Mouse (Mus musculus): ENCODE data around the gene Tmem179b.

Tmem179b gene

GRCm38 (mm10) chr19:8774086-8774835, at the start of gene Tmem179b:
Gene Tmem179b, minus strand, starts transcription at chr19:8774467.
- DNase-seq = peak; percentile 98

DNA sequence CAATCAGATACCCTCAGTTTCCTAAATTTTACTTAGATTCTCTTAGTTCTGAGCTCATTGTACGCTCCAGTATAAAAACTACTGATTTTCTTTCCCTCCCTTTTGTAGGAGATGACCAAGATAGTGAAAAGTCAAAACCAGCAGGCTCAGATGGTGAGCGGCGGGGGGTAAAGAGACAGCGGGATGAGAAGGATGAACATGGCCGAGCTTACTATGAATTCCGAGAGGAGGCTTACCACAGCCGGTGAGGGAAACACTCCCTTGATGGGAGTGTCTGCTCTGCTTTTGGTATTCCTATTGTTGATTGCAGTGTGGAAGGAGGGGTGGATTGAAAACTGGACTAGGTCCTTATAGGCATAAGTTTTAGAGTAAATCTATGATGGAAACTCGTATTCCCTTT, 48.4 kb upstream of the Tmem179b start:
- no peak for DNase-seq

GRCm38 (mm10) chr19:8821146-8821545, 46.9 kb upstream of the Tmem179b start:
- no peak for DNase-seq

GRCm38 (mm10) chr19:8820424-8820956, 46.2 kb upstream of the Tmem179b start:
- no peak for DNase-seq

GRCm38 (mm10) chr19:8819596-8820423, 45.5 kb upstream of the Tmem179b start, which contains the start of gene Hnrnpul2:
Gene Hnrnpul2, plus strand, starts transcription at chr19:8820010.
- peak; percentile 98 for DNase-seq

DNA sequence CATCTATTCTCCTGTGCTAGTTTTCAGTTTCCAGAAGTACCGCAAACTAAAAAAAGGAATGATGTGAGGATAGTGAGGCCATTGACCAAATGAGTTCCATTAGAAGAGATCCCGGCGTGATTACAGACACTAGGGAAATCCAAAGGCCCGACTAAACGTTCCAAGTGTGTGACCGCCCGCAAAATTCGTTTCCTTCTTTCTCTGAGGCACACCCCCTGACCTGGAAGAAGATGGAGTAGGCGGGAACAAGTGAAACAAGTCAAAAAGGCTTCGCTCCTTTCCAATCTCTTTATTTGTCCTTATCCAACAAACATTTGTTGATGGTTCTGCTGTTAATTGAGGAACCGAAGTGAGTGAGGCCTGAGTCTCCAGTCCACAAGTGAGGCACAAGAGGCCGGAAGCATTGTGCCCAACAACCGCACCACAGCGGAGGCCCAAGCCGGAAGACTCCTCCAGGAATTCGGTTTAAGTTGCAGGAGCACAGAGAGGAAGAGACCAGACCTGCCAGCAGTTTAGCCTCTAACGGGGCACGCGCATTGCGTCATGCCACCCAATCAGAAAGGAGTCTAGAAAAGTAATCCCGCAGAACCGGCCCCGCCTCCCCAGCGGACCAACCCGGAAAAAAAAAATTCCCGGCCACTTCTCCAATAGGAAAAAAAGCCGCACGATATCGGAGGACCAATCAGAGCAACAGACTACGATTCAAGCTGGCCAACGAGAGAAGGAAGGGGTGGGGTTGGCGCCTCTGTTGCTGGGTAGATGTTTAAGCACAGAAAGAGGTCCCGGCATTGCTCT, 44.7 kb upstream of the Tmem179b start, which contains the start of gene Ttc9c:
TSS of gene Ttc9c (minus strand) at position 533 of the 795 bp plus-strand sequence.
- peak; percentile 96 for DNase-seq

- no peak for DNase-seq
Measured at GRCm38 (mm10) chr19:8818301-8818798, 44.1 kb upstream of the Tmem179b start.

DNA sequence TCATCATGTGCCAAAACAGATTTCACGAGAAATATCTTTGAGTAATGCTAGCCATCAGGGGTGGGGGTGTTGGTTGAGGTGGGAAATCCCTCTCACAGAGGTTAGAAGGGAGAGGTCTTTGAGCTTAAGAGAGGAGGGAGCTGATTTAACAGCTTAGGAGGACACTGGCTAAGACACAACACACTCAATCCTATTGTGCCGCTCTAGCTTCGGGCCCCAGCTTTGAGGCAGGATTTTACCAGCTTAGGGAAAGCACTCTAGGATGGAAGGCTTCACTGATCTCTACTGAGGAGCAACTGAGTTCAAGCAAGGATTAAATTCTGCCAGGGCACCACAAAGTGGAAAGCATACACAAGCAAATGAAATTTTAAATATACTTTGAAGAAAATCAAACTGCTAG, 42.7 kb upstream of the Tmem179b start:
- no peak for DNase-seq

DNA sequence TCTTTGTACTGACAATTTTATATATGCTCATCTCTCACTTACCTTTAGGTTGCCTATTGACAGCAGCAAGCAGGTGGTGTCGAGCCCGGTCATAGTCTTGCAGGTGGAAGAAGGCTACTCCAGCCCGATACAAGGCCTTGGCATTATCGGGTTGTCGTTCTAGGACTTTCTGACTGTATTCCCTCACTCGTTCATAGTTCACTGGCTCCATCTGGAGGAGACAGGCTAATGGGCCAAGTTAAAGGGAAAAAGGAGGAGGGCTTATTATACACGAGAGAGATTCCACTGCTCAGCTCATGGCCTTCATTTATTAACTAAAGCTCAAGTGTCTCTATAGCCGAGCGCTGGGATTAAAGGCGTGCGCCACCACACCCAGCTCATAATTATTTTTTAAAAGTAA, 41.5 kb upstream of the Tmem179b start:
- DNase-seq = no peak

- DNase-seq = no peak
Measured at GRCm38 (mm10) chr19:8806810-8807209, 32.5 kb upstream of the Tmem179b start.

GRCm38 (mm10) chr19:8803879-8804660, 29.8 kb upstream of the Tmem179b start:
- no peak for DNase-seq

DNA sequence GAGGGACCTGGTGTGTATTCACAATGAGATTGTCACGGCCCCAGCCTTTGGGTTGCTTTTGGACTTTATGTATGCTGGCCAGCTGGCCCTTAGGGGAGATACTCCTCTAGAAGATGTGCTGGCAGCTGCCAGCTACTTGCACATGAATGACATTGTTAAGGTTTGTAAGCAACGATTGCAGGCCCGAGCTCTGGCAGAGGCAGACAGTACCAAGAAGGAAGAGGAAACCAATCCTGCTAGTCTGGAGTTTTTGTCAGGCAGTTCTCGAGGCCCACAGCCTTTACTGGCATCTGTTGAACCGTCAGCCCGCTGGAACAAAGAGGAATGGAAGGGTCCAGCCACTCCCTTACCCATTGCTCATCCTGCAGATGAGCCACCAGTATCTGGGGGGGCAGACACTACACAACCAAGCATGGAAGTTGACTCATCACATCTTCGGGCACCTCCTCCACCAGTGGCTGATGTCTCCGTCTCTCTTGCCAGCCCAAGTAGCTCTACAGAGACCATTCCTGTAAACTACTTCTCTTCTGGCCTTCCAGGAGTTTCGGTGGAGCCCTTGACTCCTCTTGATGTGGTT, 29.0 kb upstream of the Tmem179b start:
- DNase-seq = no peak

- peak; percentile 91 for DNase-seq
Measured at GRCm38 (mm10) chr19:8802130-8802821, 28.0 kb upstream of the Tmem179b start, which contains the start of gene Zbtb3. Gene Zbtb3, plus strand, starts transcription at chr19:8802555.

GRCm38 (mm10) chr19:8798947-8799315, 24.7 kb upstream of the Tmem179b start:
- no peak for DNase-seq

- DNase-seq = peak; percentile 91
Measured at GRCm38 (mm10) chr19:8798264-8798946, 24.1 kb upstream of the Tmem179b start, which contains the start of gene Polr2g. Gene Polr2g, minus strand, starts transcription at chr19:8798577.

DNA sequence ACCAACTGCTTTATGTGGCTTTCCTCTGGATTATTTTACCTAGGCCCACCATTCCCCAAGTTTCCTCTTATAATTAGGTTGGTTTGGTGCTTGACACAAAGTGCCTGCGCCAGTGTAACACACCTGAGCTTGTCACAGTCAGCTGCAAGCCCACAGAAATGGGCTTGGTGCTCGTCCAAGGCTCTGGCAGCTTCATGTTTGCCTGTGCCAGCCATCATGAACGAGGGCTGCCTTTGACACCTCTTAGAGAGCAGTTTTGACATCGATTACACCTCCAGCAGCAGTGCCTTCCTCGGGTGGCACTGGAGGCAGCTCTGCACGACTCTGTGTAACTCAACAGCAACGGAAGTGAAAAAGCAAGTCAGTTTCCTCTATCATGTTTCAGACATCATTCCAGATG, 15.9 kb upstream of the Tmem179b start:
- DNase-seq = no peak

- DNase-seq = no peak
Measured at GRCm38 (mm10) chr19:8789171-8789570, 14.9 kb upstream of the Tmem179b start.

GRCm38 (mm10) chr19:8788521-8788920, 14.3 kb upstream of the Tmem179b start:
- no peak for DNase-seq

DNA sequence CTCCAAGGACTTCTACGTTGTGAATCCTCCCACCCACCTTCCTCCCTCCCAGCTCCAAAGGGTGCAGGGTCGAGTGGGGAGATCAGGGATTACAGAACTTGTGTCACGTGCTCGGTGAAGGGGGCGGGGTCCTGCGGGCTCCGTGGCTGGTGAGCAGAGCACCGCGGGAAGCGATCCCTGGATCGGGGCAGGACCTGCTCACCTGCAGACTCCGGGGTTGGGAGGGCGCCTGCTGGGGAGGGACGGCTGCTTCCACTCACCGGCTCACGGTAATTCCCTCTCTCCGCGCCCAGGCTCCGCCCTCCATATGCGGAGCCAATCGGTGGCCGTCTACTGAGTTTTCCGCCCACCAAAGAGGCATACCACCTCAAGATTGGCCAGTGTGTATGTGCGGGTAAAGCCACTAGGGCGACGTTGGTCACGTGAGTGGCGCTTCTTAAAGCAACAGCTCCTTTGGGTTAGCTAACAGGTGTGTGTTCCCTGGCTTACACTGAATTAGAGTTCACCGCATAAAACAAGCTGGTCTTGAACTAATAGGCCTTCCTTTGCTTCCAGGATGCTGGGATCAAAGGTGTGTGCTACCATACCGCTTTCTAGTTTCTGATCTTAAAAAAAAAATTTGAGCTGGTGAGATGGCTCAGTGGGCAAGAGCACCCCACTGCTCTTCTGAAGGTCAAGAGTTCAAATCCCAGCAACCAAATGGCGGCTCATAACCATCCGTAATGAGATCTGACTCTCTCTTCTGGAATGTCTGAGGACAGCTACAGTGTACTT, 11.9 kb upstream of the Tmem179b start, which contains the start of gene Taf6l:
TSS of gene Taf6l (minus strand) at position 410 of the 774 bp plus-strand sequence.
- peak; percentile 91 for DNase-seq
